Mouse (Mus musculus) c-Kit-negative CD71-positive TER-119-positive erythroid progenitor cells, embryonic 14.5 days (primary cell): ENCODE measurements around the gene Ppp4r3b.

Experiments used
- DNase-seq: peaks from one replicate; pipeline ENCODE4 v3.0.0-alpha.2; 2013; ENCODE audit warnings: low read depth, low spot score

Gene Ppp4r3b

GRCm38 (mm10) chr11:29238047-29238446 is 65.4 kb downstream of the Ppp4r3b start:
- DNase-seq, result no peak

- no peak for DNase-seq
Measured at GRCm38 (mm10) chr11:29238551-29238950, 65.9 kb downstream of the Ppp4r3b start.

GRCm38 (mm10) chr11:29239353-29239752 is 66.7 kb downstream of the Ppp4r3b start:
- DNase-seq, result no peak

DNA sequence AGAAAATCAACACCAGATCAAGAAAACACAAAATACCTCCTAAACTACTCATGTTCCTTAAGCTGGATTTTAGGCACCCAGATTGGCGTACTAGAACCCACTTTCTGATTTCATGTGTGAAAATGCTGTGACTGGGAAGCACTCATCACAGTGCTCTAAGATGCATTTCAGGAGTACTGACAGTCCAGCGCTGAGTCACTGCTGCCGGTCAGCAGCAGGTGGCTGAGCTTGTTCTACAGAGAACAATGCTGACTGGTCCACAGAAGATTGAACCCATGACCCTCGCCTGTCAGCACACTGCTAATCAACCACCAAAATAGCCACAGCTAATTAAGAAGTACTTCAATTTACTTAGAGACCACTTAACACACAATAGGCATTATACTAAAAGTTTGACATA is 69.3 kb downstream of the Ppp4r3b start:
- no peak for DNase-seq

- DNase-seq, result no peak
Measured at GRCm38 (mm10) chr11:29245988-29246387, 73.3 kb downstream of the Ppp4r3b start.

GRCm38 (mm10) chr11:29246883-29247650 is 74.4 kb downstream of the Ppp4r3b start, which contains the start of gene Cfap36:
Gene Cfap36, minus strand, starts transcription at chr11:29247409.
- DNase-seq, result peak; percentile 87

GRCm38 (mm10) chr11:29247725-29248124 is 75.0 kb downstream of the Ppp4r3b start:
- no peak for DNase-seq

DNA sequence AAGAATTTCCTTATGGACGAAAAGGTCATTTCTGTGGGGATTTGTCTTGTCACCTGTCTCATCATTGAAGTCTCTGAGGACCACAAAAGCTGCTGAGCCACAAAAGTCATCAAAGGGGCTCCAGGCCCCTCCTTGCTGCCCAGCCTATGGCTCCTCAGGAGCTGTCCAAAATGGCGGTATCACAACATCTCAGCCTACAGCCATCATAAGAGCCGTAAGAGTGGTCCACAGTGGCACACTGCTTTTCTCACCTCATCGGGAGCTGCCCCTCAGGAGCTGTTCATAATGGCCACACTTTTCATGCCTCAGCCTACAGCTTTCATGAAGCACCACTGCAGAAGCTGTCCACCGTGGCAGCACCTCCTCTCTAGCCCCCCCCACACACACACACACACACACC is 75.7 kb downstream of the Ppp4r3b start:
- DNase-seq, result no peak

- DNase-seq, result no peak
Measured at GRCm38 (mm10) chr11:29254643-29255042, 82.0 kb downstream of the Ppp4r3b start.

GRCm38 (mm10) chr11:29267824-29268223 is 95.1 kb downstream of the Ppp4r3b start:
- no peak for DNase-seq
